Mouse (Mus musculus) ES-Bruce4 (cell line): ENCODE measurements at regions not wholly inside any gene's neighbourhood (a gene's known extent, or its start where the extent isn't known, plus 50 kb on each side); places are given as distances from the start of the nearest gene placed in this dataset.

Experiments used
- H3K27ac ChIP-seq: 2 replicates; pipeline ENCODE4 v1.5.1; 2012; ENCODE audit warnings: low read length, inconsistent platforms; ENCODE audit not compliant: insufficient read depth
- H3K27me3 ChIP-seq: 2 replicates; pipeline ENCODE4 v1.6.1; 2012; ENCODE audit warnings: mild to moderate bottlenecking, low read length, inconsistent platforms; ENCODE audit not compliant: control insufficient read depth, poor library complexity, insufficient read depth, severe bottlenecking
- H3K36me3 ChIP-seq: 2 replicates; pipeline ENCODE4 v1.6.1; 2012; ENCODE audit warnings: inconsistent platforms, mild to moderate bottlenecking, low read length, moderate library complexity; ENCODE audit not compliant: control insufficient read depth, poor library complexity, insufficient read depth, severe bottlenecking
- H3K4me1 ChIP-seq: one replicate; pipeline ENCODE4 v1.8.1; 2011; ENCODE audit warnings: low read length; ENCODE audit not compliant: control insufficient read depth, insufficient read depth
- H3K4me3 ChIP-seq: 2 replicates; pipeline ENCODE4 v1.5.1; 2011; ENCODE audit warnings: low read depth, mild to moderate bottlenecking, low read length
- H3K9ac ChIP-seq: 2 replicates; pipeline ENCODE4 v1.6.1; 2012; ENCODE audit warnings: low read depth, mild to moderate bottlenecking, inconsistent platforms; ENCODE audit not compliant: poor library complexity, severe bottlenecking
- H3K9me3 ChIP-seq: replicated peaks from 2 replicates; pipeline ENCODE4 v1.6.1; 2012; ENCODE audit warnings: mild to moderate bottlenecking, low read length, inconsistent platforms; ENCODE audit not compliant: control insufficient read depth, poor library complexity, insufficient read depth, severe bottlenecking
- CTCF ChIP-seq: IDR thresholded peaks from one replicate; pipeline ENCODE4 v1.8.1; 2011; ENCODE audit warnings: low read depth, low read length
- EP300 ChIP-seq: IDR thresholded peaks from 2 replicates; pipeline ENCODE4 v1.6.1; 2011; ENCODE audit warnings: low read depth, low read length; ENCODE audit not compliant: insufficient read depth
- POLR2A ChIP-seq: IDR thresholded peaks from one replicate; pipeline ENCODE4 v1.8.1; 2011; ENCODE audit warnings: low read length; ENCODE audit not compliant: insufficient read depth

GRCm38 (mm10) chr19:37821671-37822190, 124.1 kb downstream of the Cyp26a1 start:
- Histone ChIP-seq H3K4me1 (no peaks in the 10 kb centered on the region), H3K9ac (no peak overlapping the region), H3K9me3 (0 out of 2 replicates have a peak, but pooled peaks cover 3% of the 10 kb centered on the region), H3K27me3 (no peaks in the 10 kb centered on the region), H3K36me3 (no peaks in the 10 kb centered on the region), H3K27ac (no peak overlapping the region), H3K4me3 (no peak overlapping the region)
- no peak for TF ChIP-seq CTCF

GRCm38 (mm10) chr19:37824155-37824554, 126.6 kb downstream of the Cyp26a1 start:
- H3K9ac ChIP-seq: no peak overlapping the region
- TF ChIP-seq POLR2A: no peak
- TF ChIP-seq EP300: no peak
- H3K4me3 ChIP-seq: no peak overlapping the region
- no peaks in the 10 kb centered on the region for H3K27me3 ChIP-seq
- H3K36me3 ChIP-seq: no peaks in the 10 kb centered on the region
- H3K4me1 ChIP-seq: no peaks in the 10 kb centered on the region
- H3K9me3 ChIP-seq: no peaks in the 10 kb centered on the region
- no peak overlapping the region for H3K27ac ChIP-seq

GRCm38 (mm10) chr19:37831406-37831805, 133.8 kb downstream of the Cyp26a1 start:
- H3K9ac ChIP-seq: no peak overlapping the region
- no peaks in the 10 kb centered on the region for H3K27me3 ChIP-seq
- no peaks in the 10 kb centered on the region for H3K4me1 ChIP-seq
- no peak overlapping the region for H3K4me3 ChIP-seq
- TF ChIP-seq POLR2A (no peak), CTCF (no peak), EP300 (no peak)
- H3K9me3 ChIP-seq: no peaks in the 10 kb centered on the region
- no peak overlapping the region for H3K27ac ChIP-seq
- H3K36me3 ChIP-seq: no peaks in the 10 kb centered on the region

- no peak overlapping the region for H3K27ac ChIP-seq
- no peak overlapping the region for H3K9ac ChIP-seq
- H3K4me1 ChIP-seq: no peaks in the 10 kb centered on the region
- no peaks in the 10 kb centered on the region for H3K9me3 ChIP-seq
- H3K4me3 ChIP-seq: no peak overlapping the region
- H3K36me3 ChIP-seq: no peaks in the 10 kb centered on the region
- TF ChIP-seq CTCF: no peak
- no peak for TF ChIP-seq POLR2A
- TF ChIP-seq EP300: no peak
- H3K27me3 ChIP-seq: no peaks in the 10 kb centered on the region
These were observed 139.3 kb downstream of the Cyp26a1 start for GRCm38 (mm10) chr19:37836900-37837299.
